Mouse (Mus musculus) thymus, adult 2 months (tissue): Measurements from ENCODE around the gene Ovol1.

Experiments
- CTCF ChIP-seq: fragments of 200-500 bp; IDR thresholded peaks from 2 replicates; pipeline ENCODE4 v1.5.1; 2012; ENCODE audit warnings: mild to moderate bottlenecking, control low read depth, low read length, moderate library complexity, borderline replicate concordance; ENCODE audit not compliant: control insufficient read depth, poor library complexity, insufficient read depth; ENCODE audit errors: extremely low read depth
- POLR2A ChIP-seq: fragments of 200-500 bp; IDR thresholded peaks from 2 replicates; pipeline ENCODE4 v1.6.1; 2012; ENCODE audit warnings: mild to moderate bottlenecking, low read length, control low read depth, moderate library complexity; ENCODE audit not compliant: control insufficient read depth, poor library complexity, insufficient read depth; ENCODE audit errors: extremely low read depth

DNA sequence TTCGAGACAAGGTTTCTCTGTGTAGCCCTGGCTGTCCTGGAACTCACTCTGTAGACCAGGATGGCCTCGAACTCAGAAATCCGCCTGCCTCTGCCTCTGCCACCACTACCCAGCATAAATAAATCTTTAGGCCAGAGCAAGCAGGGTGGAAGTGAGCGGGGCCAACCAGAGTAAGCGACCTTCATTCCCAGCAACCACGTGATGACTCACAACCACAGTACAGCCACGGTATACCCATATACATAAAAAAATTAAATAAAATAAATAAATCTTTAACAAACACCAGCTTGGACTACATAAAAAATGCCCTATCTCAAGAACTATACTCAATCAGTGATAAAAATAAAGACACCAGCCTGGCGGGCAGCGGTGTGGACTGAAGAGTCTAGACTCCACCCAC lies 17.1 kb downstream of the Ovol1 start:
- no peak for TF ChIP-seq CTCF
- no peak for TF ChIP-seq POLR2A
